Mouse (Mus musculus) hindbrain, postnatal 0 days (tissue): ENCODE data around the gene Rtl10. TPM values are rescaled to one million over a fixed set of nuclear protein-coding genes. Genes with fewer than 3 reads are reported as not detected.

Experiments used
- ATAC-seq: fragments of 200-750 bp; cut with Nextera tagmentation; 2 replicates; pipeline ENCODE4 v1.8.0; 2017; ENCODE audit warnings: mild to moderate bottlenecking, moderate TSS enrichment, moderate library complexity
- DNase-seq: peaks from one replicate; pipeline ENCODE4 v3.0.0-alpha.2; 2015; ENCODE audit warnings: low spot score
- H3K27ac ChIP-seq: fragments of 300-500 bp; sonication (generic); 2 replicates; pipeline ENCODE4 v1.5.1; 2014; ENCODE audit warnings: mild to moderate bottlenecking
- H3K27me3 ChIP-seq: fragments of 300-500 bp; sonication (generic); 2 replicates; pipeline ENCODE4 v1.6.1; 2014; ENCODE audit warnings: low read length, mixed read lengths; ENCODE audit not compliant: insufficient read depth
- H3K36me3 ChIP-seq: fragments of 300-500 bp; sonication (generic); 2 replicates; pipeline ENCODE4 v1.6.1; 2014; ENCODE audit warnings: low read length, mixed read lengths; ENCODE audit not compliant: insufficient read depth
- H3K4me1 ChIP-seq: fragments of 300-500 bp; sonication (generic); 2 replicates; pipeline ENCODE4 v1.6.1; 2014; ENCODE audit warnings: antibody characterized with exemption, low read length, mixed read lengths; ENCODE audit not compliant: insufficient read depth
- H3K4me2 ChIP-seq: fragments of 300-500 bp; sonication (generic); 2 replicates; pipeline ENCODE4 v1.6.1; 2014; ENCODE audit warnings: low read depth, mild to moderate bottlenecking, low read length, moderate library complexity, mixed read lengths
- H3K4me3 ChIP-seq: fragments of 300-500 bp; sonication (generic); 2 replicates; pipeline ENCODE4 v1.5.1; 2014; ENCODE audit warnings: low read length
- H3K9ac ChIP-seq: fragments of 300-500 bp; sonication (generic); replicated peaks from 2 replicates; pipeline ENCODE4 v1.6.1; 2014; ENCODE audit warnings: mild to moderate bottlenecking, low read length, moderate library complexity, mixed read lengths
- H3K9me3 ChIP-seq: fragments of 300-500 bp; sonication (generic); 2 replicates; pipeline ENCODE4 v1.6.1; 2016; ENCODE audit warnings: low read length, mixed read lengths
- CTCF ChIP-seq: IDR thresholded peaks from 2 replicates; pipeline ENCODE4 v1.5.1; 2016; ENCODE audit warnings: antibody characterized with exemption, control low read depth, low read depth
- WGBS: fragments of 180-500 bp; shearing (Covaris S2); extraction: QIAGEN DNeasy Blood & Tissue Kit; methylation state at CpG from one replicate; pipeline ENCODE4 v1.1.7; 2014; 5-methylcytosine and 5-hydroxymethylcytosine counted together
- polyA plus RNA-seq: library from polyadenylated mRNA; unstranded; fragments of >200 nt; fragmentation: Nextera tagmentation; extraction: Ambion mirVana; gene quantifications from 2 replicates; pipeline ENCODE4 v1.2.1, GENCODE M21; 2015
- total RNA-seq: library from RNA; depleted of rRNA; stranded (reverse); fragments of >200 nt; gene quantifications from 2 replicates; pipeline ENCODE4 v1.2.3, GENCODE M21; 2014; rRNA removed

The Rtl10 gene
- total and polyA plus RNA-seq, 2 experiments from 2014 or later, result 2.5 to 11.0 TPM

DNA sequence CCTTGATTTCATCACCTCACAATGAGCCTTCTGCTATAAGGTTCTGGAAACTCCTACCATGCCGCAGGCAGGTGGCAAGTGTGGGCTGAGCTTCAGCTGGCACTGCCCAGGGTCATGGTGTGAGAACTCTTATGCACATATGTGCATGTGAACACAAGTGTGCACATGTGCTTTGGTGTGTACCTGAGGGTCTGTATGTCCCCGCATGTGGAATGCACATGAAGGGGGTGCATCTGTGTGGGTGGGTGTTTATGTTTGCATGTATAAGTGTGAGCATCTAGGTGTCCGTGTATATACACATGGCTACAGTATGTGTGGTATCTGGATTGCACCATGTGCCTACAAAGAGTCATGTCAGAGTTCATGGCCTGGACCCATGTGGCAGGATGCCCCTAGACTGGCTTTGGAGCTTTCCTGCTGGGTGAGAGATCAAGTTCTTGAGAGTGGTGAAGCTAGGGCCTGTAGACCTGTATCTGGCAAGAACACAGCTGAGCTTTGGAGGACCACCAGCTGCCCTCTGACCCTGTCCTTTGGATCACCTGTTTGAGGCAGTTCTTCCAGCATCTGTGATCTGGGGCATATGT is 38.8 kb downstream of the Rtl10 start:
- H3K36me3 ChIP-seq, result no peaks in the 10 kb centered on the region
- H3K9me3 ChIP-seq, result no peaks in the 10 kb centered on the region
- no peak overlapping the region for H3K4me2 ChIP-seq
- TF ChIP-seq CTCF, result no peak
- no peak overlapping the region for H3K4me3 ChIP-seq
- no peak for DNase-seq
- H3K27me3 ChIP-seq, result no peaks in the 10 kb centered on the region
- 73% methylated on average over 3 of the region's 3 CpGs for WGBS
- no peak for ATAC-seq
- H3K4me1 ChIP-seq, result no peaks in the 10 kb centered on the region
- no peak overlapping the region for H3K9ac ChIP-seq
- H3K27ac ChIP-seq, result no peak overlapping the region

DNA sequence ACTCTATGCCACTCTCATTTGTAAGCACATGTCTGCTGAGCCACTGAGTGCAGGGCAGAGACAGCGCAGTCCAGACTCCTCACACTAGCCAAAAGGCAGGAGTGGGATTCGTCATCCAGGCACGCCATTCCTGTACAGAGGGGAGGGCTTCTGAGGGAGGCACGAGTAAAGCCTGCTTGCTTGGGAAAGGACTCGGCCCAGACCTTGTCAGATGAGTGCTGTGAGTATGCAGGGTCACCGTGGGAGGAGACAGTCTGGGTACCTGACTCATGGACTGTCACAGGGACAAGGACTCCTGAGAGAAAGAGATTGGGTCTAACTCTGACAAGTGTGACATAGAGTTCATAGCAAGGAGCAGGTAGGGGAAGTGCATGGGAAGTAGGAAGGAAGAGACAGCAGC is 40.6 kb downstream of the Rtl10 start:
- no peak for ATAC-seq
- 83% methylated on average over 6 of the region's 6 CpGs for WGBS
- Histone ChIP-seq H3K36me3 (no peaks in the 10 kb centered on the region), H3K9me3 (no peaks in the 10 kb centered on the region), H3K27me3 (no peaks in the 10 kb centered on the region), H3K4me2 (no peak overlapping the region), H3K4me3 (no peak overlapping the region), H3K4me1 (0 out of 2 replicates have a peak, but pooled peaks cover 7% of the 10 kb centered on the region), H3K9ac (no peak overlapping the region), H3K27ac (no peak overlapping the region)
- no peak for TF ChIP-seq CTCF
- DNase-seq, result no peak

DNA sequence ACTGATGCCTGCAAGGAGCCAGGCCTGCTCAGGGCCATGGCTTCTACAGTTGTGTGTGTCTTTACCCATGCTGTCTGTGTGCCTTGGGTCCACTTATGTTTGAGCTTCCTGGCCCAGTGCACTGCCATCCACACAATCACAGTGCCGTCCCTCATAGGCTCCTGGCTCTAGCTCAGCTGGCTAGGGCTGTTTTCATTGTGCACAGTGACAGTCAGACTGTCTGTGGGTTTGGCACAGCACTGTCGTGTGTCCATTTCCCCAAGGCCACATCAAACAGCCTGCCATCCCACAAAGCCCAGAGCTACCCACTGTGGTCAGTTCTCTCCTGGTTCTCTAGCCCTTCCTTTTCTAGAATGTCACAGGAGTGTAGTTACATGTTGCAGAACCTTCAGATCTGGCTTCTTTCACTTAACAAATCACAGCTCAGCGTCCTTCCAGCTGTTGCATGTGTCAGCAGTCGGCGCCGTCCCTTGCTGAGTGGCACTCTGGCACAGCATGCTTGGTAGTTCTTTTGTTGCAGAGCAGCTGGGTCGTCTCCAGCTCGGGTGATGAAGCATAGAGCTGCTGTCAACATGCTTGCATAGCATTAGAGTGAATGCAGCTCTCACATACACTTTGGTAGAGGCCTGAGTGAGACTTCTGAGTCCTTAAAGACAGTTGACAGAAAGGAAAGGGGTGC is 44.6 kb downstream of the Rtl10 start:
- DNase-seq (peak; percentile 52), ATAC-seq (peak; percentile 66)
- Histone ChIP-seq H3K9me3 (no peaks in the 10 kb centered on the region), H3K27me3 (no peaks in the 10 kb centered on the region), H3K36me3 (no peaks in the 10 kb centered on the region), H3K4me1 (0 out of 2 replicates have a peak, but pooled peaks cover 7% of the 10 kb centered on the region), H3K4me3 (no peak overlapping the region), H3K27ac (no peak overlapping the region), H3K4me2 (no peak overlapping the region), H3K9ac (no peak overlapping the region)
- 19% methylated on average over 8 of the region's 8 CpGs for WGBS
- no peak for TF ChIP-seq CTCF

DNA sequence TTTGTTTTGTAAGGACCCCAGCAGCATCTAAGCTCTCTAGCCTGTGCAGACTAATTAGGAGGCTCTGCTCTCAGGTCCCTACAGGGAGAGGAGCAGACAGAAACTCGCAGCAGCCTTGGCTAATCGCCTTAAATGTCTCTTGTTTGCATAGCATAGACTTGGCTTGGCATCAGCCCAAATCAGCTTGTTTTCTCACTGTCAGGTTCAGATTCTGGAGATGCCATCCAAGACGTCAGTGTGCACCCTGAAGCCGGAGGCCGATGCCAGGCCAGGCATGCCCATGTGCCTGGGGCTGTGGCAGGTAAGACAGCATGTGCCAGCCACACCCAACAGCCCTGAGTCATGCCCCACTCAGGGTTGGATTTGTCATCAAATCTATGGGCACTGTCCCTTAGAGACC is 49.2 kb downstream of the Rtl10 start:
- WGBS, result 34% methylated on average over 5 of the region's 5 CpGs
- Histone ChIP-seq H3K4me3 (no peak overlapping the region), H3K36me3 (no peaks in the 10 kb centered on the region), H3K4me2 (no peak overlapping the region), H3K27ac (no peak overlapping the region), H3K4me1 (0 out of 2 replicates have a peak, but pooled peaks cover 7% of the 10 kb centered on the region), H3K9me3 (no peaks in the 10 kb centered on the region), H3K9ac (no peak overlapping the region), H3K27me3 (no peaks in the 10 kb centered on the region)
- no peak for TF ChIP-seq CTCF
- peak; percentile 47 for DNase-seq
- ATAC-seq, result no peak

Other genes with a start within 250 kb of the Rtl10 start
- not detected in 2 replicates for gene Gm49776, start 240.6 kb upstream of the Rtl10 start, total RNA-seq
- gene Gm49776, start 240.6 kb upstream of the Rtl10 start, polyA plus RNA-seq, result 1.1 and 3.1 TPM in 2 replicates
- gene Dgcr8, start 209.7 kb upstream of the Rtl10 start, total RNA-seq, result 39.9 and 43.4 TPM in 2 replicates
- gene Dgcr8, start 209.7 kb upstream of the Rtl10 start, polyA plus RNA-seq, result 19.1 and 20.8 TPM in 2 replicates
- gene Tango2, start 150.8 kb upstream of the Rtl10 start, total RNA-seq, result 43.5 and 63.3 TPM in 2 replicates
- 95.6 and 99.2 TPM in 2 replicates for gene Tango2, start 150.8 kb upstream of the Rtl10 start, polyA plus RNA-seq
- 168 and 180 TPM in 2 replicates for gene Arvcf, start 150.7 kb upstream of the Rtl10 start, total RNA-seq
- 46.3 and 48.9 TPM in 2 replicates for gene Arvcf, start 150.7 kb upstream of the Rtl10 start, polyA plus RNA-seq
- gene Txnrd2, start 72.5 kb upstream of the Rtl10 start, total RNA-seq, result 17.9 and 23.1 TPM in 2 replicates
- gene Txnrd2, start 72.5 kb upstream of the Rtl10 start, polyA plus RNA-seq, result 37.6 and 41.8 TPM in 2 replicates
- 82.8 and 88.9 TPM in 2 replicates for gene Comt, start 72.0 kb upstream of the Rtl10 start, total RNA-seq
- gene Comt, start 72.0 kb upstream of the Rtl10 start, polyA plus RNA-seq, result 94.3 and 102 TPM in 2 replicates
- 9.6 and 10.5 TPM in 2 replicates for gene Gnb1l, start 188 bp upstream of the Rtl10 start, total RNA-seq
- 16.9 and 18.0 TPM in 2 replicates for gene Gnb1l, start 188 bp upstream of the Rtl10 start, polyA plus RNA-seq
- gene Tbx1, start 91.8 kb downstream of the Rtl10 start, total RNA-seq, result 0.37 and 4.0 TPM in 2 replicates
- gene Tbx1, start 91.8 kb downstream of the Rtl10 start, polyA plus RNA-seq, result 0.51 and 0.92 TPM in 2 replicates
- 29.3 and 30.8 TPM in 2 replicates for gene Gp1bb, start 123.5 kb downstream of the Rtl10 start, total RNA-seq
- gene Gp1bb, start 123.5 kb downstream of the Rtl10 start, polyA plus RNA-seq, result 7.6 and 10.1 TPM in 2 replicates
- gene Gm49601, start 127.5 kb downstream of the Rtl10 start, total RNA-seq, result 23.8 and 24.0 TPM in 2 replicates
- 3.1 and 4.0 TPM in 2 replicates for gene Gm49601, start 127.5 kb downstream of the Rtl10 start, polyA plus RNA-seq
- 286 and 335 TPM in 2 replicates for gene Sept5, start 131.1 kb downstream of the Rtl10 start, total RNA-seq
- gene Sept5, start 131.1 kb downstream of the Rtl10 start, polyA plus RNA-seq, result 186 and 195 TPM in 2 replicates